Mouse (Mus musculus): Measurements from ENCODE around the gene Upf1. TPM values are rescaled to one million over a fixed set of nuclear protein-coding genes. Genes with fewer than 3 reads are reported as not detected.

The Upf1 gene
- total RNA-seq, 2 experiments from 2014 or later, result 40.8 to 48.8 TPM

DNA sequence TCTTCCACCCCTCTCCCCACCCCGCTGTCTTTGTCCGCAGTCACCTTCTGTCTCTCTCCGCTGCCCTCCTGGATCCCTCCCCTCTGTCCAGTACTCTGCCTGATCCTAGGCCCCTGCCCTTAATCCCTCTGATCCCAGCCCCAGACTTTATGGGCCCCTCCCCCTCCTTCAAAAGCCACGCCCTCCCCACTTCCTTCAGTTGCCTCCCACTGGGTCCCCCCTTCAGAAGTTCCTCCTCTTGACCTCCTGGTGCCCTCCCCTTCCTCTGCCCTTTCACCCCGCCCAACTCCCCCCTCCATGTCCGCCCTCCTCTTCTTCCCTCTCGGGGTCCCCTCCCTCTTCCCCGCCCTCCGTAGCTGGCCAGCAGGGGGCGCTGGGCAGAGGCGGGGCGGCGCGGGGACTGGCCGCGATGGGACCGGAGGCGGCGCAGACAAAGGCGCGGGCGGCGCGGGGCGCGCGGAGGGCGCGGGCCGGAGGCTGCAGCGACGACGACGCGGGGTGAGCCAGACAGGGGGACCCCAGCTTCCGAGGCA is 70.4 kb downstream of the Upf1 start, which contains the start of gene Homer3:
Homer3 (plus strand) TSS at position 225 of the 533 bp plus-strand sequence.
- intact Hi-C loops (cut with DNase I), result no loop called here
- peak; percentile 93 for DNase-seq

Other genes starting within 250 kb of the Upf1 start
- under 1 TPM in 1 of 2 experiments, not detected in 1; 0.19 TPM for gene Ncan, start 232.4 kb downstream of the Upf1 start, total RNA-seq (2021)
- gene Nr2c2ap, start 221.9 kb downstream of the Upf1 start, total RNA-seq (2021), result 10 to 100 TPM; 10.9 to 12.8 TPM
- 10 to 100 TPM; 20.7 to 22.4 TPM for gene Rfxank, start 214.1 kb downstream of the Upf1 start, total RNA-seq (2021)
- gene Borcs8, start 213.8 kb downstream of the Upf1 start, total RNA-seq (2021), result 10 to 100 TPM; 30.3 TPM
- under 1 TPM; 0.38 to 0.45 TPM for gene Mef2b, start 213.6 kb downstream of the Upf1 start, total RNA-seq (2021)
- 100 to 1,000 TPM in 1 of 2 experiments, 10 to 100 TPM in 1; 88.3 to 103 TPM for gene Tmem161a, start 180.9 kb downstream of the Upf1 start, total RNA-seq (2021)
- 10 to 100 TPM; 43.0 to 48.6 TPM for gene Slc25a42, start 141.0 kb downstream of the Upf1 start, total RNA-seq (2021)
- gene Sugp2, start 119.1 kb downstream of the Upf1 start, total RNA-seq (2021), result 10 to 100 TPM; 42.9 to 47.8 TPM
- 1 to 10 TPM; 8.9 to 9.2 TPM for gene Armc6, start 118.8 kb downstream of the Upf1 start, total RNA-seq (2021)
- 10 to 100 TPM; 25.6 to 28.2 TPM for gene Homer3, start 70.5 kb downstream of the Upf1 start, total RNA-seq (2021)
- 10 to 100 TPM; 33.1 to 33.5 TPM for gene Ddx49, start 50.8 kb downstream of the Upf1 start, total RNA-seq (2021)
- 100 to 1,000 TPM; 160 to 173 TPM for gene Cope, start 50.8 kb downstream of the Upf1 start, total RNA-seq (2021)
- under 1 TPM; 0.57 to 0.67 TPM for gene Cers1, start 37.5 kb downstream of the Upf1 start, total RNA-seq (2021)
- gene Gdf1, start 23.5 kb downstream of the Upf1 start, total RNA-seq (2021), result under 1 TPM in 1 of 2 experiments, not detected in 1; 0.20 TPM
- 1 to 10 TPM; 2.4 to 3.4 TPM for gene Comp, start 20.3 kb upstream of the Upf1 start, total RNA-seq (2021)
- 10 to 100 TPM; 11.0 to 15.6 TPM for gene Crtc1, start 86.3 kb upstream of the Upf1 start, total RNA-seq (2021)
- gene Klhl26, start 123.7 kb upstream of the Upf1 start, total RNA-seq (2021), result 1 to 10 TPM; 8.4 to 8.9 TPM
- not detected for gene Tmem59l, start 134.1 kb upstream of the Upf1 start, total RNA-seq (2021)
- gene Crlf1, start 139.9 kb upstream of the Upf1 start, total RNA-seq (2021), result under 1 TPM; 0.38 to 0.72 TPM
- gene Rex1bd, start 153.5 kb upstream of the Upf1 start, total RNA-seq (2021), result 100 to 1,000 TPM; 108 to 114 TPM
- gene Uba52, start 157.5 kb upstream of the Upf1 start, total RNA-seq (2021), result 1,000 to 10,000 TPM; 1,604 to 1,683 TPM
- gene Fkbp8, start 174.4 kb upstream of the Upf1 start, total RNA-seq (2021), result 100 to 1,000 TPM; 185 to 190 TPM
- gene Kxd1, start 174.7 kb upstream of the Upf1 start, total RNA-seq (2021), result 10 to 100 TPM; 79.5 to 81.3 TPM
- gene Ell, start 186.2 kb upstream of the Upf1 start, total RNA-seq (2021), result 10 to 100 TPM; 15.9 to 17.9 TPM
- gene Isyna1, start 241.1 kb upstream of the Upf1 start, total RNA-seq (2021), result 10 to 100 TPM; 25.8 to 29.6 TPM

All from heart, postnatal 10 days (tissue).